Mouse (Mus musculus) ovary, postnatal 10 days (tissue): ENCODE measurements around the gene Mak.

ENCODE experiments used
- DNase-seq: peaks from one replicate; pipeline ENCODE4 v3.0.0; 2022; ENCODE audit warnings: low spot score

The Mak gene

GRCm38 (mm10) chr13:41071617-41072016 is 7.9 kb downstream of the Mak start:
- DNase-seq = no peak

GRCm38 (mm10) chr13:41067618-41068017 is 11.9 kb downstream of the Mak start:
- no peak for DNase-seq

- DNase-seq = no peak
Measured at GRCm38 (mm10) chr13:41051965-41052364, 27.5 kb downstream of the Mak start.

GRCm38 (mm10) chr13:41047280-41047679 is 32.2 kb downstream of the Mak start:
- DNase-seq = no peak

GRCm38 (mm10) chr13:41045901-41046300 is 33.6 kb downstream of the Mak start:
- no peak for DNase-seq

GRCm38 (mm10) chr13:41042511-41042910 is 37.0 kb downstream of the Mak start:
- DNase-seq = no peak

- no peak for DNase-seq
Measured at GRCm38 (mm10) chr13:41030098-41030497, 49.4 kb downstream of the Mak start.

GRCm38 (mm10) chr13:41022099-41022498 is 57.4 kb downstream of the Mak start:
- no peak for DNase-seq

- no peak for DNase-seq
Measured at GRCm38 (mm10) chr13:41021607-41022006, 57.9 kb downstream of the Mak start.

- no peak for DNase-seq
Measured at GRCm38 (mm10) chr13:41020494-41020893, 59.0 kb downstream of the Mak start.

- no peak for DNase-seq
Measured at GRCm38 (mm10) chr13:41018756-41019591, 60.5 kb downstream of the Mak start.

GRCm38 (mm10) chr13:41018236-41018635 is 61.3 kb downstream of the Mak start:
- DNase-seq = no peak

GRCm38 (mm10) chr13:41017832-41018231 is 61.7 kb downstream of the Mak start:
- DNase-seq = no peak

GRCm38 (mm10) chr13:41016797-41017405 is 62.6 kb downstream of the Mak start:
- no peak for DNase-seq

- peak; percentile 77 for DNase-seq
Measured at GRCm38 (mm10) chr13:41015829-41016634, 63.5 kb downstream of the Mak start, which contains the start of gene Tmem14c. Gene Tmem14c, plus strand, starts transcription at chr13:41016292.

GRCm38 (mm10) chr13:41008946-41009345 is 70.6 kb downstream of the Mak start:
- no peak for DNase-seq

- DNase-seq = no peak
Measured at GRCm38 (mm10) chr13:41008271-41008670, 71.2 kb downstream of the Mak start.

GRCm38 (mm10) chr13:41006244-41006643 is 73.3 kb downstream of the Mak start:
- no peak for DNase-seq

GRCm38 (mm10) chr13:41002001-41002400 is 77.5 kb downstream of the Mak start:
- DNase-seq = no peak

GRCm38 (mm10) chr13:41000926-41001639 is 78.4 kb downstream of the Mak start, which contains the start of gene Pak1ip1:
Gene Pak1ip1, plus strand, starts transcription at chr13:41001023.
- DNase-seq = peak; percentile 92

GRCm38 (mm10) chr13:41000140-41000925 is 79.2 kb downstream of the Mak start:
- peak; percentile 46 for DNase-seq
